ENCODE assay signal across 23 mouse cellular contexts in the genomic region with DNA sequence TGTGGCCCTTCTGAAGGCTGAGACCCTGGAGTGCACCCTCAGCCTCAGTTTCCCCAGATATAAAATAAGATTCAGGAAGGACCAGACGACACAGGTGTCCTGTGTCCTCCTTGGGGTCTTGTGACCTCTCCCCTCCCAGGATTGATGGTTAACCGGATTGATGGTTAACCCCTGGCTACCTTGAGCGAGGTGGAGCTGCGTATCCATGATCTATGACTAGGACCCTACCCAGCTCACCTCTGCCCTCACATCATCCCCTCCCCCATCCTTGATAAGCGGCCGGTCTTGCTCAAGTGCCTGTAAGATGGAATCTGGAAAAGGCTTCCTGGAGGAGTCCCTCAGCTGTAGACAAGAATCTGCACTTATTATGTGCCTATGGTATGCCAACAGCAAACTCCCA. TPM values are rescaled to one million over a fixed set of nuclear protein-coding genes. Genes with fewer than 3 reads are reported as not detected.
"Had no signal": no experiment of that assay in that cellular context is flagged by ENCODE, and none has a peak within 500 bp of the region (broad histone marks: within the 10 kb centered on the region; RNA-seq: fewer than 3 reads in every experiment).

No protein-coding gene starts in this region.

- H3K9me3 ChIP-seq: liver, embryonic 13.5 days; midbrain, embryonic 10.5 days; midbrain, embryonic 12.5 days; neural tube, embryonic 13.5 days had no signal

- ATAC-seq: midbrain, embryonic 16.5 days had no signal

- DNase-seq: liver, embryonic 13.5 days; lung, adult 18-20 months; lung, embryonic 14.5 days; lung, postnatal 10 days; lung, postnatal 4 days; midbrain, embryonic 14.5 days; right cerebral cortex, postnatal 14 days; spleen, adult 18-20 months; thymus, adult 18-20 months; thymus, postnatal 25 days; thymus, postnatal 4 days had no signal

- H3K27me3 ChIP-seq: neural tube, embryonic 15.5 days had no signal

- H3K27ac ChIP-seq: liver, embryonic 13.5 days; midbrain, embryonic 10.5 days; midbrain, embryonic 12.5 days; neural tube, embryonic 13.5 days; neural tube, embryonic 15.5 days had no signal

- H3K9ac ChIP-seq: liver, embryonic 13.5 days; lung, embryonic 14.5 days; midbrain, embryonic 12.5 days; neural tube, embryonic 13.5 days; neural tube, embryonic 15.5 days had no signal

- H3K4me1 ChIP-seq: liver, embryonic 13.5 days; midbrain, embryonic 12.5 days had no signal

- H3K4me3 ChIP-seq: liver, embryonic 13.5 days; midbrain, embryonic 10.5 days; midbrain, embryonic 12.5 days; myocyte; neural tube, embryonic 13.5 days; neural tube, embryonic 15.5 days had no signal

- H3K36me3 ChIP-seq: liver, embryonic 13.5 days; midbrain, embryonic 10.5 days; midbrain, embryonic 12.5 days; neural tube, embryonic 13.5 days; neural tube, embryonic 15.5 days had no signal

- H3K4me2 ChIP-seq: liver, embryonic 13.5 days; lung, embryonic 14.5 days; midbrain, embryonic 12.5 days; neural tube, embryonic 13.5 days; neural tube, embryonic 15.5 days had no signal

RNA-seq across cellular contexts. Expression of a gene that starts 7.5 kb away (rescaled TPM):
- total RNA-seq: megakaryocyte, adult 5-6 weeks; megakaryocyte-erythroid progenitor cell, adult 5-6 weeks had no signal
- polyA plus RNA-seq: liver, embryonic 13.5 days; lung, embryonic 14.5 days; lung, embryonic 16.5 days; midbrain, embryonic 10.5 days; midbrain, embryonic 12.5 days; midbrain, embryonic 16.5 days; myocyte; neural tube, embryonic 11.5 days; neural tube, embryonic 13.5 days; neural tube, embryonic 15.5 days; stomach, embryonic 14.5 days; urinary bladder, adult 2 months had no signal

RNA-seq across cellular contexts. Expression of a gene that starts 37.3 kb away (rescaled TPM):
- total RNA-seq: megakaryocyte, adult 5-6 weeks; megakaryocyte-erythroid progenitor cell, adult 5-6 weeks had no signal
- polyA plus RNA-seq: liver, embryonic 13.5 days; lung, embryonic 14.5 days; lung, embryonic 16.5 days; myocyte; urinary bladder, adult 2 months had no signal
